Mouse (Mus musculus) cortical plate, adult 2 months (tissue): Measurements from ENCODE around the gene C9orf72. TPM values are rescaled to one million over a fixed set of nuclear protein-coding genes. Genes with fewer than 3 reads are reported as not detected.

Source experiments
- H3K27ac ChIP-seq: fragments of 200-500 bp; 2 replicates; pipeline ENCODE4 v1.5.1; 2012; ENCODE audit warnings: low read length, control low read depth, inconsistent platforms; ENCODE audit not compliant: insufficient read depth
- H3K4me1 ChIP-seq: fragments of 200-500 bp; 2 replicates; pipeline ENCODE4 v1.6.1; 2011; ENCODE audit warnings: low read length; ENCODE audit not compliant: control insufficient read depth, insufficient read depth
- H3K4me3 ChIP-seq: fragments of 200-500 bp; 2 replicates; pipeline ENCODE4 v1.5.1; 2011; ENCODE audit warnings: mild to moderate bottlenecking, low read length, control low read depth; ENCODE audit not compliant: insufficient read depth
- CTCF ChIP-seq: fragments of 200-500 bp; IDR thresholded peaks from 2 replicates; pipeline ENCODE4 v1.5.1; 2011; ENCODE audit warnings: mild to moderate bottlenecking, control low read depth, low read length; ENCODE audit not compliant: insufficient read depth; ENCODE audit errors: extremely low read depth
- POLR2A ChIP-seq: fragments of 200-500 bp; IDR thresholded peaks from 2 replicates; pipeline ENCODE4 v1.6.1; 2011; ENCODE audit warnings: mild to moderate bottlenecking, low read length, control low read depth; ENCODE audit not compliant: insufficient read depth; ENCODE audit errors: extremely low read depth
- polyA plus RNA-seq: library from polyadenylated mRNA; depleted of rRNA; stranded (reverse); fragments of >200 nt; gene quantifications from 2 replicates; pipeline ENCODE4 v1.2.3, GENCODE M21; 2012

Gene C9orf72
- polyA plus RNA-seq, 1 experiment = 22.7 TPM

DNA sequence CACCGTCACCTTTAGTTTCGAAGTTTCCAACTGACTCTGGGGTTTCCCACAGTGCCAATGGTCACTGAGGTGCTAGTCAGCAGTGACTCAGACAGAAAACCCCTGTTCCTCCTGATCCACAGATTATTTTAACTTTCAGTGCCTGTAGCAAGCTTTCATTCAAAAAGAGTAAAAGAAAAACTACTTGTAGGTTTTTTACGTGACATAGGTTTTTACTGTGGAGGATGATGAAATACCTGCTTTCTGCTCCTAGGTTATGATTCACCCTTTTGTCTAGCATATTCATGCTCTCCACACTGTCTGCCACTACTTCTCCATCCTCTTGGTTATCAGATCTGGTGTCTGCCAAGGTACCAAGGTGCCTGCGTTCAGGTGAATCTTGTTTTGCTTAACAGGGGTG, 1.9 kb downstream of the C9orf72 start:
- no peak for TF ChIP-seq POLR2A
- TF ChIP-seq CTCF = no peak
- H3K4me3 ChIP-seq = no peak overlapping the region
- 0 out of 2 replicates have a peak, but pooled peaks cover 1% of the 10 kb centered on the region for H3K4me1 ChIP-seq
- no peak overlapping the region for H3K27ac ChIP-seq

DNA sequence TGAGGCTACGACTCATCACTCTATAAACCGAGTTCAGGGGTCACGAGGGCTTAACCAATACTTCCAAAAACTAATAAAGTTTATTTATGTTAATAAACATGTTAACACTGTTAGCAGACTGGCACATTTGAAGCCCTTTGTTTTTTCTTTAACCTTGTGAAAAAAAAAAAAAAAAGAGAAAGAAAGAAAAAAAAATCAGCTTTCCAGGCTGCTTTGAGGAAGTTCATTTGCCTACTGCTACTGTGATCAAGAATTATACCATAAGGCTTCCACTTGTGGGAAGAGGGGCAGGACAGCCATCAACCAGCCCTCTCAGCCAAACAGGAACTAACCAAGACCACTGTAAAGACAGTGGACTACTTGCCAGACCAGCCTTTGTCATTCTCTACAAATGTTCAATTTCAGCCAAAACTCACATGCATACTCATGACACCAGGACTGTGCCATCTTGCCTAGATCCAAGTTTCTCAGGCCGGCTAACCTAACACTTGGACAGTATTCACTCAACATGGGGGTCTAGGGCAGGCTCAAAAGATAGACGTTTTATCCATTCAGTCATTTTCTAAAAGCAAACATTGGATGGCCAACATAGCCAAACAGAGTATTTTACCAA, 2.5 kb downstream of the C9orf72 start:
- no peak for TF ChIP-seq CTCF
- TF ChIP-seq POLR2A = no peak
- H3K4me3 ChIP-seq = no peak overlapping the region
- H3K4me1 ChIP-seq = 0 out of 2 replicates have a peak, but pooled peaks cover 1% of the 10 kb centered on the region
- H3K27ac ChIP-seq = no peak overlapping the region

DNA sequence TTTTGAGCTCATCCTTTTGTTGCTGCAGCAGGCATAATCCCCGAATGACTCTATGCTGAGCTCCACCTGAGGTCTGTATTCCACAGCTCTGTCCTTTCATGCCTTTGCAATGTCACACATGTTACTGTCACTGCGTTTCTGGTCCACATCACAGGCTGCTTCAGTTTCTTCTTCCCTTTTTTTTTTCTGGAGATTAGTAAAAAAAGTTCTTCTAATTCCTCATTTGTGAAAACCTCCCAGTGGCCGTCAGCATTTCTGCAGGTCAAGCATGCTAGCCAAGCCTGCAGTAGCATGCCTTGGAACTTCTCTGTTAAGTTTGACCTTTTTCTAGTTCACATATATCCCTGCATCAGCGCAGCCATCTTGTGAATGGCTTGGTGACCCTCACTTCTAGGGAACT, 4.1 kb downstream of the C9orf72 start:
- TF ChIP-seq CTCF = no peak
- TF ChIP-seq POLR2A = no peak
- Histone ChIP-seq H3K27ac (no peak overlapping the region), H3K4me1 (0 out of 2 replicates have a peak, but pooled peaks cover 1% of the 10 kb centered on the region), H3K4me3 (no peak overlapping the region)

DNA sequence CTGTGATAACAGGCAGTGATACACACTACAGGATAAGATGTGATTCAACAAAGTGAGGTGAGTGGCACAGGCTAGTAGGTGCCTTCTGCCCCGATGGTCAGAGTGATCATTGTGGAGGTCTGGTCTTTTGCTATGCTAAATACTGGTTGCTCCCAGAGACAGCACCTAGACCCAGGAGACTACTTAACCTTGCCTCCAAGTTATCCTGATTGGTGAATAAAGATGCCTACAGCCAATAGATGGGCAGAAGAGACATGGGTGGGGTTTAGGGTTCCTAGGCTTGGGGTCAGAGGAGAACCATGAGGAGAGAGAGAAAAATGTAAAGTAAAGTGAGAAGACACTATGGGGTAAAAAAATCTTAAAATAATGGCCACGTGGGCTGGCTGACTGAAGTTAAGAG, 4.8 kb downstream of the C9orf72 start:
- Histone ChIP-seq H3K27ac (no peak overlapping the region), H3K4me1 (0 out of 2 replicates have a peak, but pooled peaks cover 1% of the 10 kb centered on the region), H3K4me3 (no peak overlapping the region)
- TF ChIP-seq POLR2A (no peak), CTCF (no peak)

DNA sequence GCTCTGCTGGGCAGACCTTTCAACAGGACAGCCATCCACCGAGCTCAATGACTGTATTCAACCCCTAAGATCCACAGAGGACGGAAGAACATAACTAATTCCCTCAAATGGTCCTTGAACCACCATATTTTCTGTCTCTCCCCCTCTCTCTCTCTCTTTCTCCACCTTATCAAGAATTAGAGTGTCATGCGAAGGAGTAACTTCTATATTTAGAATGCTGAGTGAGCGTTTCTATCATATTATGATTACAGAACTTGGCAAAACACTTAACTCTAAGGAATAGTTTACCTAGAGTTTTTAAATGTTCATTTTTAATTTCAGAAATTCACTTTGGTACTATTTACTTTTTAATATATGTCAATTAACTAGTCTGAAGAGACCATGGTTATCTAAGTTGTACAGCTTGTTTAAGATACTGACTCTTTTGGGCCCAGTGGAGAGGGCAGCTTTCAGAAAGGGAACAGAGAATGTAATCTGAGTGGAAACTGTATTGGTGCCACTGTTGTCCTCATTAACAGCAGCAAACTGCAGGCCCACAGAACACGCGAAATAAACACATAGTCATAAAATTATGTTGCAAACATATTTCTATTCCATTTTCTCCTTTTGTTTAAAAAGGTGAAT, 5.8 kb downstream of the C9orf72 start:
- Histone ChIP-seq H3K4me3 (no peak overlapping the region), H3K4me1 (0 out of 2 replicates have a peak, but pooled peaks cover 1% of the 10 kb centered on the region), H3K27ac (no peak overlapping the region)
- no peak for TF ChIP-seq CTCF
- TF ChIP-seq POLR2A = no peak

DNA sequence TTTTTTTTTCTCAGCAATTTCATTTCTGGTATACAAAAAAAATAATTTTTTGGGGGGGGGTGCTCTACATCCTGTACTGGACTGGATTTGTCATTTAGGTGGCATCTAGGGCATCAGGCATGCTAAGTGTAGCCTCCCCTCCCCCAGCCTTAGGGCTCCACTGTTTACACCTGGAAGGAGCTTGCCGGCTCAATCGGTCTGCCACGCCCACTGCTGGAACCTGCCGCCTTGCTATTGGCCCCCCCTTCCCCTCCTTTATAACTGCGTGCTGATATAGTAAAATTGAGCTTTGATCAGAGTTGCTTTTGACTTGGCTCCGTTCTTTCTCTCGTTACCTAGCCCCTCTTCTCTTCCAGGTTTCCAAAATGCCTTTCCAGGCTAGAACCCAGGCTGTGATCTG, 21.3 kb downstream of the C9orf72 start:
- Histone ChIP-seq H3K27ac (no peak overlapping the region), H3K4me3 (no peak overlapping the region), H3K4me1 (no peaks in the 10 kb centered on the region)
- TF ChIP-seq CTCF (no peak), POLR2A (no peak)

DNA sequence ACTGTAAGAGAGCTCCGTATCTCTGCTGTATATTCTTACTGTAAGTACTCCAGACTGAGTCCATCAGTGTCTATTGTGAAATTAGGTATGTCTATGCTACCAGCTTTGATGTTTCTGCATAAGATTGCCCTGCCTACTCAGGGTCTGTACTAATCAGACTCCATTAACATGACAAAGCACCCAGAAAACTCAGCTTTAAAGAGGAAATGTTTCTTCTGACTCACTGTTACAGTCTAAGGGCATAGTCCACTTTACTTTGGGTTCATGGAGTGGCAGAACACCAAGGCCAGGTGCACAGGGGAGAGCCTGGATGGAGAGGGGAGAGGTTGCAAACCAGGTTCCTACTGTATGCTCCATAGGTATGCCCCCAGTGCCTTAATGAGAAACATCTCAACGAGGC, 22.3 kb downstream of the C9orf72 start:
- Histone ChIP-seq H3K4me1 (no peaks in the 10 kb centered on the region), H3K27ac (no peak overlapping the region), H3K4me3 (no peak overlapping the region)
- no peak for TF ChIP-seq POLR2A
- no peak for TF ChIP-seq CTCF

DNA sequence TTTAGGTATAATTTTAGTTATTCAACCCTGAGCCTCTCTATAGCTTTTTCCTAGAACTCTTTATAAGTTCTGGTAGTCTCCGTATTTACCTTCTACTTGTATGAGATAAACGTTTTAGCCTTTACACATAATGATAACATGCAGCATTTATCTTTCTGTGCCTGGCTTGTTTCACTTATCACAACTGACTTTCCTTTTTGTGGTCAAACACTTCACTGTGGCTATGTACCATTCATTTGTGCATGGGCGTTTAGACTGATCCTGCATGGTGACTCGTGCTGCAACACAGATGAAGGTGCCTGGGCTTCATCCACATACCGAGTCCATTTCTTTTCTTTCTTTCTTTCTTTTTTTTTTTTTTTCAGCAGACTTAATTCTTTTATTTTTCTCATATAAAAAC, 24.3 kb downstream of the C9orf72 start:
- H3K4me3 ChIP-seq = no peak overlapping the region
- TF ChIP-seq CTCF = no peak
- no peak for TF ChIP-seq POLR2A
- H3K4me1 ChIP-seq = no peaks in the 10 kb centered on the region
- H3K27ac ChIP-seq = no peak overlapping the region

DNA sequence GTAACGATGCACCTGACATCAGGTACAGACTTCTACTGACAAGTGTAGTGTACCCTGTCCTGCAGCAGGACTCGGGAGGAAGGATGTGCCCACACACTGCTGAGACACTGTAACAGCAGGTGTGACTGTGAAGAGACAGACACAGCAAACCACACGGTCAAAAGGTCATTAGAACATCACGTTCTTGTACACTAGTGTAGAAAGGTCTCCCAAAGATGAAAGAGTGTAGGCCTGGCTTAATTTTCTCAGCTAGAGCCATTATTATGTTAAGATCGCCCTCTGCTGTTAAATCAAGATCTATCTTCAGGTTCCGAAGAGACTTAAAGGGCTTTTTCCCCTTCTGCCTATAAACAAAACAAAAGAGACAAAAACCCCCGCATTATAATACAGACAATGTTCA, 33.2 kb downstream of the C9orf72 start:
- Histone ChIP-seq H3K4me1 (no peaks in the 10 kb centered on the region), H3K27ac (no peak overlapping the region), H3K4me3 (no peak overlapping the region)
- TF ChIP-seq POLR2A = no peak
- TF ChIP-seq CTCF = 0 out of 2 replicates have a peak, but pooled peaks have one; percentile 0

DNA sequence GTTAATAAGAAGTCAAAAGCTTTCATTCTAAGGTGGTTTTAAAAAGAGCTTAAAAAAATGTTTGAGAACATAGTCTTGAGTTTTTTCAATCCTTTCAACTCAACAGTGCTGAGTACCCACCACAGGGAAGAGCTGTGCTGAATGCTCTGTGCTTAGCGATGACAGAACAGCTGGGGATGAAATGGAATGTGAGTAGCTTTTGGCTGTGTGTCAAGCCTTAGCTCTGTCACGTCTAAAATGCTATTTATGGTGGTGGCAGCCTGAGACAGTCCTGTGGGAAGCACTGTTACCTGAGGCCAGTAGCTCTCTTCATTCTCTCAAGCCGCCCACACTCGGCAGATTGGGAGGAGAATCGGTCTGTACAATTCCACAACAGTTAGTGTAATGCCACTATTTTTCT, 36.2 kb downstream of the C9orf72 start:
- Histone ChIP-seq H3K4me3 (no peak overlapping the region), H3K27ac (no peak overlapping the region), H3K4me1 (no peaks in the 10 kb centered on the region)
- TF ChIP-seq POLR2A (no peak), CTCF (no peak)
